Mouse (Mus musculus) CD4-positive naive resting alpha-beta T cell, adult 76 days (primary cell): ENCODE results near the gene Usp9y. TPM values are rescaled to one million over a fixed set of nuclear protein-coding genes. Genes with fewer than 3 reads are reported as not detected.

Source experiments
- total RNA-seq: library from RNA; stranded (reverse); gene quantifications from one replicate; pipeline ENCODE4 v1.2.4, GENCODE M21; 2023

Usp9y gene
- not detected for total RNA-seq

GRCm38 (mm10) chrY:1459682-1460081 is at the start of gene Usp9y:
Gene Usp9y, minus strand, starts transcription at chrY:1459782.

GRCm38 (mm10) chrY:1286171-1286795 is 173.3 kb downstream of the Usp9y start, which contains the start of gene Ddx3y:
Gene Ddx3y, minus strand, starts transcription at chrY:1286629.

Other genes with a start within 250 kb of the Usp9y start
- 54.9 TPM for gene Uty, start 214.0 kb downstream of the Usp9y start, total RNA-seq
- 161 TPM for gene Ddx3y, start 173.2 kb downstream of the Usp9y start, total RNA-seq